Mouse (Mus musculus) hindbrain, postnatal 0 days (tissue): Measurements from ENCODE around the gene Msrb2. TPM values are rescaled to one million over a fixed set of nuclear protein-coding genes. Genes with fewer than 3 reads are reported as not detected.
A peak's percentile ranks its signal among the peaks of the same experiment; 100 is the strongest.

ENCODE experiments used
- ATAC-seq: fragments of 200-750 bp; cut with Nextera tagmentation; 2 replicates; pipeline ENCODE4 v1.8.0; 2017; ENCODE audit warnings: mild to moderate bottlenecking, moderate TSS enrichment, moderate library complexity
- DNase-seq: peaks from one replicate; pipeline ENCODE4 v3.0.0-alpha.2; 2015; ENCODE audit warnings: low spot score
- H3K27ac ChIP-seq: fragments of 300-500 bp; sonication (generic); 2 replicates; pipeline ENCODE4 v1.5.1; 2014; ENCODE audit warnings: mild to moderate bottlenecking
- H3K27me3 ChIP-seq: fragments of 300-500 bp; sonication (generic); 2 replicates; pipeline ENCODE4 v1.6.1; 2014; ENCODE audit warnings: low read length, mixed read lengths; ENCODE audit not compliant: insufficient read depth
- H3K36me3 ChIP-seq: fragments of 300-500 bp; sonication (generic); 2 replicates; pipeline ENCODE4 v1.6.1; 2014; ENCODE audit warnings: low read length, mixed read lengths; ENCODE audit not compliant: insufficient read depth
- H3K4me1 ChIP-seq: fragments of 300-500 bp; sonication (generic); 2 replicates; pipeline ENCODE4 v1.6.1; 2014; ENCODE audit warnings: antibody characterized with exemption, low read length, mixed read lengths; ENCODE audit not compliant: insufficient read depth
- H3K4me2 ChIP-seq: fragments of 300-500 bp; sonication (generic); 2 replicates; pipeline ENCODE4 v1.6.1; 2014; ENCODE audit warnings: low read depth, mild to moderate bottlenecking, low read length, moderate library complexity, mixed read lengths
- H3K4me3 ChIP-seq: fragments of 300-500 bp; sonication (generic); 2 replicates; pipeline ENCODE4 v1.5.1; 2014; ENCODE audit warnings: low read length
- H3K9ac ChIP-seq: fragments of 300-500 bp; sonication (generic); replicated peaks from 2 replicates; pipeline ENCODE4 v1.6.1; 2014; ENCODE audit warnings: mild to moderate bottlenecking, low read length, moderate library complexity, mixed read lengths
- H3K9me3 ChIP-seq: fragments of 300-500 bp; sonication (generic); 2 replicates; pipeline ENCODE4 v1.6.1; 2016; ENCODE audit warnings: low read length, mixed read lengths
- CTCF ChIP-seq: IDR thresholded peaks from 2 replicates; pipeline ENCODE4 v1.5.1; 2016; ENCODE audit warnings: antibody characterized with exemption, control low read depth, low read depth
- WGBS: fragments of 180-500 bp; shearing (Covaris S2); extraction: QIAGEN DNeasy Blood & Tissue Kit; methylation state at CpG from one replicate; pipeline ENCODE4 v1.1.7; 2014; 5-methylcytosine and 5-hydroxymethylcytosine counted together
- polyA plus RNA-seq: library from polyadenylated mRNA; unstranded; fragments of >200 nt; fragmentation: Nextera tagmentation; extraction: Ambion mirVana; gene quantifications from 2 replicates; pipeline ENCODE4 v1.2.1, GENCODE M21; 2015
- total RNA-seq: library from RNA; depleted of rRNA; stranded (reverse); fragments of >200 nt; gene quantifications from 2 replicates; pipeline ENCODE4 v1.2.3, GENCODE M21; 2014; rRNA removed

Msrb2 gene
- total and polyA plus RNA-seq, 2 experiments from 2014 or later: 7.4 to 12.4 TPM

DNA sequence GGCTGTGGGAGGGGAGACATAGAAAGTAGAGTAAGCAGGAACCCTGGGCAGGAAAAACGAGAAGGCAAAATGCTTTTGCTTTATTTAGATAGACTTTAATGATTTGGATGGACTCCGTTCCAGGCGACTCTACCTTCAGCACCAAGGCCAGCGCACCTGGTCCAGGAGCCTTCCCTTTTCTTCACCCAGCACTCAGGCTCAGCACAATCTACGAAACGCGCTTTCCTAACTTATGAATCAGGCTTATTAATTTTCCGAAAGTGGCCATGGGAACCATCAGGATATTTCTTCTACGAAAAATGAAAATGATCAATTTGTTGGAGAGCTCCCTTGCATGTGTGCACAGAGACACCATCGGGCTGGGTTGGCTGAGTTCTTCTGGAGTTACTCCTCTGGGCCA is 57.8 kb downstream of the Msrb2 start:
- Histone ChIP-seq H3K36me3 (no peaks in the 10 kb centered on the region), H3K27me3 (peaks cover 48% of the 10 kb centered on the region), H3K4me1 (no peaks in the 10 kb centered on the region), H3K27ac (no peak overlapping the region), H3K4me3 (no peak overlapping the region), H3K4me2 (no peak overlapping the region), H3K9ac (no peak overlapping the region), H3K9me3 (no peaks in the 10 kb centered on the region)
- TF ChIP-seq CTCF: no peak
- DNase-seq (no peak), ATAC-seq (no peak)
- WGBS: 6% methylated on average over 10 of the region's 10 CpGs

DNA sequence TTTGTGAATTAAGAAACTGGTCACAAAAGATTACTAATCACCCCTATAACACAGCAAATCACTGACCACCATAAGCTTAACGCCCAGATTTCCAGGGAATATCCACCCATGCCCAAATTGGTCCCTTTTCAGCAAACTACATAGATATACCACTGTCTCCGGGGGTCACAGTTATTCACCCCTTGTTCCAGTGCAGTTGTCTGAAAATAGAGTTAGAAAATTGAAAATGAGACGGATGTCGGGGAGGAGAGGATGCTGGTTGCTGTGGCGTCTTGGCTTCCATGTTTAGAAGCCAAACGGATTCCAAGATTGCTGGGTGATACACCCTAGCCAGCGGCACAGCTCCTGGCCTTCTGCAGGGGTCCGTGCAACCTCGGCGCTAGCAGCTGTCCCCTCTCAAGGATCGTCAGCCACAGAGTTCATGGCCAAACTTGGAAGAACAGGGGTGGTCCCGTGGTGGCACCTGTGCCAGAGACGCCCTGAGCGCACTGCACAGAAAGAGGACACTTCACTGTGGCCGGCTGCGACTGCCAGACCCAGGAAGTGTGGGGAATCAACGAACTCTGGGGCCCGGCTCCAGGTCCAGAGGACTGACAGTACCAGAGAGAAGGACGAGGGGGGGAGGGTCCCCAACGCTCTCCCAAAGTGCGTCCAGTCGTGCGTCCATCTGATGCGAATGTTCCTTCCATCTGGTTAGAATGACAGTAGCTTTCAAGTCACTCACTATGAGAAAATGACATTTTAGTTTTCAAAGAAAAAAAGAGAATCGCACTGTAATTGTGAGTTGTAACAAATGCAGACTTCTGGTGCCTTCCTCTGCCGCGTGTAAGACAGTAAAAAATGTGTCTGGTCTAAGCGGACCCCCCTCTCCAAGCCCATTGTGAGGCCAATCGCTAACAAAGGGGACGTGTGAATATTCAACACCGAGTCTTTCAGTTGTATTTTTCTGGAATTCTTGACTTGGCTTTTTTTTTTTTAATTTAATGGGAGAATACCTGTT is 58.8 kb downstream of the Msrb2 start:
- DNase-seq (no peak), ATAC-seq (no peak)
- Histone ChIP-seq H3K4me3 (peak overlapping the region; percentile 32), H3K9me3 (no peaks in the 10 kb centered on the region), H3K27me3 (peaks cover 48% of the 10 kb centered on the region), H3K4me1 (no peaks in the 10 kb centered on the region), H3K36me3 (no peaks in the 10 kb centered on the region), H3K9ac (no peak overlapping the region), H3K4me2 (peak overlapping the region; percentile 54), H3K27ac (no peak overlapping the region)
- no peak for TF ChIP-seq CTCF
- WGBS: 3% methylated on average over 31 of the region's 31 CpGs

GRCm38 (mm10) chr2:19430746-19431145 is 59.5 kb downstream of the Msrb2 start:
- peaks cover 55% of the 10 kb centered on the region for H3K27me3 ChIP-seq
- H3K9ac ChIP-seq: no peak overlapping the region
- no peak; the same call in 1 of the 2 replicates for TF ChIP-seq CTCF
- H3K4me3 ChIP-seq: peak overlapping the region; percentile 32
- WGBS: under 1% methylated on average over 33 of the region's 33 CpGs
- no peaks in the 10 kb centered on the region for H3K9me3 ChIP-seq
- H3K4me1 ChIP-seq: no peaks in the 10 kb centered on the region
- H3K27ac ChIP-seq: no peak overlapping the region
- H3K36me3 ChIP-seq: no peaks in the 10 kb centered on the region
- DNase-seq (peak; percentile 48), ATAC-seq (no peak)
- H3K4me2 ChIP-seq: peak overlapping the region; percentile 54

GRCm38 (mm10) chr2:19431186-19431585 is 59.9 kb downstream of the Msrb2 start:
- H3K4me2 ChIP-seq: peak overlapping the region; percentile 54
- no peak overlapping the region for H3K27ac ChIP-seq
- ATAC-seq: peak; percentile 51; the same call in 1 of the 2 replicates
- TF ChIP-seq CTCF: peak; percentile 52; the same call in 1 of the 2 replicates
- H3K9ac ChIP-seq: no peak overlapping the region
- H3K4me3 ChIP-seq: peak overlapping the region; percentile 32
- H3K4me1 ChIP-seq: no peaks in the 10 kb centered on the region
- no peaks in the 10 kb centered on the region for H3K9me3 ChIP-seq
- peaks cover 59% of the 10 kb centered on the region for H3K27me3 ChIP-seq
- no peaks in the 10 kb centered on the region for H3K36me3 ChIP-seq
- WGBS: 1% methylated on average over 18 of the region's 18 CpGs
- peak; percentile 56 for DNase-seq

DNA sequence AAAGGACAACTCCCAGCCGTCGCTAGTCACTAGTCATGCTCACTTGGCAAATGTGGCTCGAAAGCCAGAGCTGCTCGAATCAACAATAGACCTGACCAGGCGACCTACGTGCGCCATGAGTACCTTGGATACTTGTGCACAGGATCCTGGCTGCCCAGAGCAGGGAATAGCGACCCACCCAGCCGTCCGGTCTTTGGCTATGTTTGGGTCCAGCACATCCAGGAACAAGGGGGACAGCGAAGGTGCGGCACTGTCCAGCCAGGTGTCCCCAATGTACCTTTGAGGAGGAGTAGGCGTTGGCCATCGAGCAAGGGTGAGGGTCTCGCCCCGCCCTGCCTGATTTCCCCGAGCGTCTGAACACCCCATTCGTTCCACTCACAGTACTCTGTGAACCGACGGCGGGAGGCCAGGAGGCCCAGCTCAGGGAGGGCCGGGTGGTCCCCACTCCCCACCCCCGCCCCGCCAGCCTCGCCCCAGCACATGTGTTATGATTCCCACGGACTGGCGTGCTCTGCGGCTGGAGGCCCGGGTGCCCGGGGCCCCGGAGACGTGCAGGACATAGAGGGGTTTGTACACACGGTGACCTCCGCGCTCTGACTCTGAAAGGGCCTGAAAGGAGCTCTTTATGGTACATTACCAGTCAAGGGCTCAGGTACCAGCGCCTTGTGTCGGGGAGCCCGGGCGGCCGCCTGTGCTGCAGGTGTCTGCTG is 60.5 kb downstream of the Msrb2 start:
- DNase-seq (no peak), ATAC-seq (peak; percentile 59; the same call in 1 of the 2 replicates)
- H3K27me3 ChIP-seq: peaks cover 59% of the 10 kb centered on the region
- no peak overlapping the region for H3K9ac ChIP-seq
- H3K27ac ChIP-seq: no peak overlapping the region
- peak overlapping the region; percentile 54 for H3K4me2 ChIP-seq
- H3K4me3 ChIP-seq: peak overlapping the region; percentile 32; the same call in 1 of the 2 replicates
- TF ChIP-seq CTCF: no peak
- H3K4me1 ChIP-seq: no peaks in the 10 kb centered on the region
- no peaks in the 10 kb centered on the region for H3K9me3 ChIP-seq
- 3% methylated on average over 41 of the region's 41 CpGs for WGBS
- H3K36me3 ChIP-seq: no peaks in the 10 kb centered on the region

DNA sequence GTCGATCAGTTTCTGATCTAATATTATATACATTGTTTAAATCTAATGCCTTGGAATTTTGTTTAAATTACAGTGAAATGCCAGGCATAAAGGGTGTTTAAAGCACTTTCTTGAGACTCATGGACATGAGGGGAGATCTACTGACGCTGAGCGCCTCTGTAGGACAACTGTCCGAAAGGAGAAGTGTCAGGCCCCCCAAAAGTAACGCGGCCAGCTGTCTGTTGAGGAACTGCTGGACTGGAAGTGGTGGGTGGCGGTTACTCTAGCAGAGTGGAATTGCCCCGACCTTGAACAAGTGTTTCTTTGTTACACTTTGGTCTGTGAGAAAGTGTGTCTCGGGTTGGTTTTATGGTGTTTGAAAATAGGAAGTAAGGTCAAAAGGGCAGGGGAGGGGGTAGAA is 73.1 kb downstream of the Msrb2 start:
- no peak for TF ChIP-seq CTCF

More for the DNA sequence above, 73.1 kb downstream of the Msrb2 start:
- Histone ChIP-seq H3K27ac (no peak overlapping the region), H3K9me3 (no peaks in the 10 kb centered on the region), H3K36me3 (no peaks in the 10 kb centered on the region), H3K9ac (no peak overlapping the region), H3K4me3 (no peak overlapping the region), H3K4me2 (no peak overlapping the region), H3K4me1 (no peaks in the 10 kb centered on the region), H3K27me3 (peaks cover 72% of the 10 kb centered on the region)
- DNase-seq (no peak), ATAC-seq (no peak)
- WGBS: 7% methylated on average over 9 of the region's 9 CpGs

Other genes with a start within 250 kb of the Msrb2 start
- 0.84 and 0.97 TPM in 2 replicates for gene Armc3, start 172.1 kb upstream of the Msrb2 start, total RNA-seq
- 1.2 and 1.5 TPM in 2 replicates for gene Armc3, start 172.1 kb upstream of the Msrb2 start, polyA plus RNA-seq
- 5.1 and 8.5 TPM in 2 replicates for gene Ptf1a, start 74.2 kb downstream of the Msrb2 start, total RNA-seq
- 1.8 and 1.9 TPM in 2 replicates for gene Ptf1a, start 74.2 kb downstream of the Msrb2 start, polyA plus RNA-seq
- gene 4921504E06Rik, start 182.5 kb downstream of the Msrb2 start, total RNA-seq: not detected in 2 replicates
- 0.28 and 0.30 TPM in 2 replicates for gene 4921504E06Rik, start 182.5 kb downstream of the Msrb2 start, polyA plus RNA-seq